Mouse (Mus musculus): ENCODE data around the gene Echdc3. TPM values are rescaled to one million over a fixed set of nuclear protein-coding genes. Genes with fewer than 3 reads are reported as not detected.

Echdc3 gene
- total RNA-seq, 2 experiments from 2014 or later, result 23.5 to 26.2 TPM

DNA sequence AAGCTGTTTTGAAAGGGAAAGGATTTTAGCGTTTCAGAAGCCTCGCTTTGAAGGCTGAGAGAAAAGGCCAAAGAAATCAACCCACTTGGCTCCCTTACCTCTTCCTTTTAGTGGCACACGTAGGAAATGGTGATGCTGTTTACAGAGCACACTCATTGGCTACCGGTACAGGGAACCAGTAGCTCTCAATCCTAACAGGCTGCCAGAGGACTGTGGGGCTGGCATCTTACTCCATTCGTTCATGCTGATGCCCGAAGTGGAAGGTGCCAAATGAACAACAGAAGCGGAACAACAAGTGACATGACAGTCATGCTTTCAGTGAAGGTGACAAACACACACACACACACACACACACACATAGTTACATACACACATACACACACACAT, 14.2 kb upstream of the Echdc3 start:
- intact Hi-C loops (cut with DNase I), result no loop called here
- DNase-seq, result no peak

- intact Hi-C loops (cut with DNase I), result no loop called here
- DNase-seq, result no peak
These were observed 13.7 kb upstream of the Echdc3 start for GRCm38 (mm10) chr2:6226361-6227058.

DNA sequence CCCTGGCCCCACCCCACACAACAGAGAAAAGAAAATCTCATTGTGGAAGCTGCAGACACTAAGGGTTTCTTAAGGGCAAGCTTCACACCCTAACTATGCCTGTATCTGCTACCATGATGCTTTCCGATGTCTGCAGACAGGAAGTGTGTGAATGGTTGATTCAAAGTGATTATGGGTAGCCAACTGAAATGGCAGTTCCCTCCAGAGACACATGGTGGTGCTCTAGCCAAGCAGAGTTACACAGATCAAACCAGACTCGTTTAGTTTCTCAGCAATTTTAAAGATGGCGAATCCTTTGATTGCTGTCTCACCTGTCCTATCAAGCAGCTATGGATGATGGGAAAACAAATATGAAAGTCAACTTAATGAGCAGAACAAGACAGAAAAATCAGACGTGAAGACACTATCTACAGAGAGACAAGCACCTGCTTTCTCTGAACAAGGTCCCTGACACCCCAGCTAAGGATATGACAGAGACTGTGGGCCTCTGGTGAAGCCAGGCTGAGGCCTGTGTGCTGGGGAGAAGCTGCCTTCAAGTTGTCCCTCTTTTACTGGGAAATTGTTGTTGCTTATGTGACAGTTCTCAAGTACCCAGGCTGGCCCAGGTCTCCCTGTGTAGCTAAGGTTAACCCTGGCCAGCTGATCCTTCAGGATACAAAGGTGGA, 7.4 kb upstream of the Echdc3 start:
- peak; percentile 73 to 87 for DNase-seq
- intact Hi-C loops (cut with DNase I), result loop anchor here (1.0 to 2.0 kb wide), 2 partner anchors 27 to 185 kb away; no protein-coding TSS in a partner anchor

- intact Hi-C loops (cut with DNase I), result loop anchor here (2.0 kb wide), 1 partner anchor 110 kb away; the partner anchor contains the start of gene Usp6nl
- no peak for DNase-seq
These were observed 508 bp downstream of the Echdc3 start for GRCm38 (mm10) chr2:6212327-6212723.

DNA sequence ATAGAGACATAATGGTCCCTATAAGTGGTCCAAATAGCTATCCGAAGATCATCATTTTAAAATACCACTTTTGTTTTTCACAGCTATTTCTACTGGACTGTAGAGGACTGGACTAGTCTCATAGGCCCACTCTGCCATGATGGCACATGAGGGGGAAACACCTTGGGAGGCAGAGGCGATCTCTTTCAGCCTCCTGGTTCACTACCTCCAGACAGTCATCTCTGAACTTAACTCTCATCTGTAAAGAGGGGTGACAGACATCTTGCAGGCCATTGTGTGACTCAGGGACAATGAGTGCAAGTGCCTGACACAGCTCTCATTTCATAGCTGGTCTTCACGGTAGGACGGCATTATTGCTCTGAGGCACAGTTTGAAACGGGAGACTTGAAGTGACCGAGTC, 2.0 kb downstream of the Echdc3 start:
- no peak for DNase-seq
- intact Hi-C loops (cut with DNase I), result no loop called here

DNA sequence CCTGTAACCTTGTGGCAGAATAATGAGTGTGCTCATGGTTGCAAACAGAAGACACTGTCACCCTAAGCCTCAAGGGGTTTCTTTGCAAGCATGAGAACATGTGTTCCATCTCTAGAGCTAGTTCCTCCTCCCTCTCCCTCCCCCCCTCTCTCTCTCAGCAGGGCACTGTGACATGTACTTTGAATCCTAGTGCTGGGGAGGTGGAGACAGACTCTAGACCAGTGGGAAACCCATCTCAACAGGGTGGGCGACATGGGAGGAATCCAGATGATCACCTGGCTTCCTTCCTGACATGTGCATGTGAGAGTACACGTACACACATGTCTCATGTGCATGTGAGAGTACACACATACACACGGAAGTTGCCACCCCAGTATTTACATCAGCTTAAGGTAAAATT, 3.1 kb downstream of the Echdc3 start:
- intact Hi-C loops (cut with DNase I), result no loop called here

DNA sequence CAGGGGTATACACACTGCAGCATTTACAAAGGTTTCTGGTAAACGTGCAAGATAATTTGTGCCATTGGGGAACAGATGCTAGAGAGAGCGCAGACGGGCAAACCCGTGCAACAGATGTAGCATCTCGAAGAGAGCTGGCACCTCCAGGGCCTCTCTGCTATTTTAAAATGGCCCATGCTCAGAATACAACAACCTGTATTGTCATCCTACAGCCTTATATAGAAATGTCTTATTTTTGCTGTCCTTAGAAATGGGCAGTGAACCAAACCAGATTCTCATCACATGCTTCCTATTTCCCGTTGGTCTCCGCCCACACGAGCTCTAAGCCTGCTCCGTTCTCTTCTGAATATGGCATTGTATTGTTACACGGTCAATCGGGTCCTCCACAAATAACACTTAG, 3.7 kb downstream of the Echdc3 start:
- DNase-seq, result no peak

More for the DNA sequence above, 3.1 kb downstream of the Echdc3 start:
- DNase-seq, result no peak

DNA sequence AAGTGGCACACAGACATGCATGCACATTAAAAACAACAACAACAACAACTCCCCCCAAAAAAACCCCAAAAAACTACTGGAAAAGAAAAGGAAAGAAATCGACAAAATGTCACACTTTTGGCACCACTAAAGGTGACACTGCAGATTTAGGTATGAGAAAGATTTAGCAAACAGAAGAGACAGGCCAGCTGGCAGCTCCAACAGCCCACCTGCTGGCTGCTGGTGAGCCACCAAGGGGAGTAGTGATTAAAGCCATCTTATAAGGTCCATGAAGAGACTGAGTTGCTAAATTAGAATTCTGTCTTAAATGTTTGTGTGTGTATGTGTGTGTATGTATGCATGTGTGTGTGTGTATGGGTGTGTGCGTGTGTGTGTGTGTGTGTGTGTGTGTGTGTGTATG, 5.1 kb downstream of the Echdc3 start:
- no peak for DNase-seq
- intact Hi-C loops (cut with DNase I), result no loop called here

More for the DNA sequence above, 3.7 kb downstream of the Echdc3 start:
- intact Hi-C loops (cut with DNase I), result no loop called here

DNA sequence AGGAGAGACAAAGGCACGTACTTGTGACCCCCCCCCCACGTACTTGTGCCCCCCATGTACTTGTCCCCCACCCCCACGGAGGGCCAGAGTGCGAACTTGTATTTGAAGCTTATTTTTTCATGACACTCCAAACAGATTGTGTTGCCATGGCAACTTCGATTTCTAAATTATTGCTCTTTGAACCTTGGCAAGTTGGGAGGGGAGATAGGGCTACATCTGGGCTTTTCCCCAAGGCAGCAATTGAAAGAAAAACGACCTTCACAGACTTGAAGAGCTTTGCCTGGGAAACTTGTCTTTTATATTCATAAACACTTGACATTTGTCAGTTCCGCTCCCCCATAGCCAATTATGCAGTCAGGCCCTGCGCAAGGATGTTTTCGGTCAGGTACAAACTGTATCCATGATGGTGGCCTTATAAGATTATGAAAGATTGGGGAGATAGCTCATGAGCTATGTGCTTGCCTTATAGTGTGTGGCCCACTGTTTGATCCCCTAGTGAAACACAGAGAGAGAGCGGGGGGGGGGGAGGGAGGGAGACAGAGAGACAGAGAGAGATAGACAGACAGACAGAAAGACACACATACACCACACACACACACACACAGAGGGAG, 16.4 kb downstream of the Echdc3 start:
- intact Hi-C loops (cut with DNase I), result no loop called here
- no peak for DNase-seq

- DNase-seq, result no peak
- intact Hi-C loops (cut with DNase I), result no loop called here
These were observed 17.2 kb downstream of the Echdc3 start for GRCm38 (mm10) chr2:6195468-6196239.

- no peak for DNase-seq
- intact Hi-C loops (cut with DNase I), result no loop called here
These were observed 18.3 kb downstream of the Echdc3 start for GRCm38 (mm10) chr2:6194497-6194896.

DNA sequence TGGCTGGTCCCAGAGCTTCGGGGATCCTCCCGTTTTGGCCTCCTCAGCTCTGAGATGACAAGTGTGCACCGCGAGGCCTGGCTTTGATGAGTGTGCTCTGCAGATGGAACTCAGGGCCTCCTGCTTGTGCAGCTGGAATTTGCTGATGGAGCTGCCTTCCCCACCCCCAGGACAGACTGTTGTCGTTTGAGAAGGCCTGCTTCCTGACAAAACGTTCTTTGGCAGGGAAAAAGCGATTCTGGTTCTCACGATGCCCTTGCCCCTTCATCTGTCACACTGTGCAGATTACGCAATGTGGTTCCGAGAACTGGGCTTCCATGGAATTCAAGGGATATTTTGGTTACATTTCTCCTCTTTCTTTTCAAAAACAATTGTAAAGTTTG, 19.3 kb downstream of the Echdc3 start:
- intact Hi-C loops (cut with DNase I), result loop anchor here (1.0 to 2.0 kb wide), 2 partner anchors 27 to 212 kb away; no protein-coding TSS in a partner anchor
- no peak for DNase-seq

DNA sequence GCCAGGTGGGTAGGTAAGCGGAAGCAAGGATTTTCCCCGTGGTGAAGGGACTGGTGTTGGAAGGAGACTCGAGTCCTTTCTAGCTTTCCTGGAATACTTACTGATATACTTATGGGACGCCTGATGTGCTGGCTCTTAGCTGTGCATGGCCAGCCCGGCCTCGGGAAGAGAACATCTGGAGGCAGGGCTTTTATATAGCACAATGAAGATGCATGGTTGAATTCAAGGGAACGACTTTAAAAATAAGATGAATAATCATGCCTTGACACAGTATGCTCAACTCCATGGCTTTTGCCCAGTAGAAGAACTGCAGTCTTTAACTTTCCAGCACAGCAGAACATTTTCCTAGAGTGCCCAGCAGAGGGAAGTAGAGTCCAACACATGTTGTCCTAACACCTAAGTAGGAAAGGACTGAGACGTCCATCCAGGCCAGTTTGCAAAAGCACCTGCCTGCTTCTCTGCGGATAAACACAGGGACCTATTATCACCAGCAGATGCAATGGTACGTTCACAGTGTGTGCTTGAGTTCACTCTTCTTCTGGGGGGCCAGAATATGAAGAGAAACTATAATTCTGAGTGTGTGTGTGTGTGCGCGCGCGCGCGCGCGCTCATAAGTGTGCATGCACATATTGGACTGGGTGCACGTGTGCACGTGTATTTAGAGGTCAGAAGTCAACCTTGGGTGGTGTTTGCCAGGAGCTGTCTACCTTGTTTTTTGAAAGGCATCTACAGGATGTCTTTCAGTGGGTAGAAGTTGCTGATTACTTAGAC, 19.8 kb downstream of the Echdc3 start:
- peak; percentile 42 to 55 for DNase-seq
- intact Hi-C loops (cut with DNase I), result loop anchor here (1.0 to 2.0 kb wide), 2 partner anchors 28 to 212 kb away; no protein-coding TSS in a partner anchor

DNA sequence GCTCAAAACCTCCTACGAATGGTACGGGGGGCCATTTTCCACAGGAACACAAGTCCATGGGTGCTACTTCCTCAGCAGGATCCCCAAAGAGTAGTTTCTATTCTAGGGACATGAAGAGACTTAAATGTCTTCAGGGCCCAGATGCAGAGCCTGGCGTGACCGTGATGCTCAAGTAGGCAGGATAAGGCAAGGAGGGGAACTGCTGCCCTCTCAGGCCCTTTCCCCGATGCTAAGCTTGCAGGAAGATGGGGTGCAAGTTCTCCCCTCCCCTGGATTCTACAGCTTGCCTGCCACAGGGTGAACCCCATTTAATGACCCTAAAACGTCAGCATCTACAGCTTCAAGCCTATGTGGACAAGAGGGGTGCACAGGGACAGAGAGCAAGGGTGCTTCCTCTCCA, 22.8 kb downstream of the Echdc3 start:
- intact Hi-C loops (cut with DNase I), result no loop called here
- no peak for DNase-seq

DNA sequence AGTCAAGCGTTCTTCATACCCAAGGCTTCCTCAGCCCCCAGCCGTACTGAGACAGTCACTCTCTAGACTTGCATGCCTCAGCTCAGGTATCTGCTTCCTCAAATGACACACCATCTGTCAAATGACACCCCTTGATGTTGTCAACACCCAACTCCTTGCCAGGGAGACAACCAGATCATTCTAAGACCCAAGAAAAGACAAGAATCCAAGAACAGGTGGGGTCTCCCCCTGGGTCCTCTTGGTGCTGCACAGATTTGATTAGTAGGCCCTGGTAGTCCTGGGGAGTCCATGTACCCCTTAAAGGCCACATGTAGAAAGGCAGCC, 23.2 kb downstream of the Echdc3 start:
- intact Hi-C loops (cut with DNase I), result no loop called here
- DNase-seq, result no peak

DNA sequence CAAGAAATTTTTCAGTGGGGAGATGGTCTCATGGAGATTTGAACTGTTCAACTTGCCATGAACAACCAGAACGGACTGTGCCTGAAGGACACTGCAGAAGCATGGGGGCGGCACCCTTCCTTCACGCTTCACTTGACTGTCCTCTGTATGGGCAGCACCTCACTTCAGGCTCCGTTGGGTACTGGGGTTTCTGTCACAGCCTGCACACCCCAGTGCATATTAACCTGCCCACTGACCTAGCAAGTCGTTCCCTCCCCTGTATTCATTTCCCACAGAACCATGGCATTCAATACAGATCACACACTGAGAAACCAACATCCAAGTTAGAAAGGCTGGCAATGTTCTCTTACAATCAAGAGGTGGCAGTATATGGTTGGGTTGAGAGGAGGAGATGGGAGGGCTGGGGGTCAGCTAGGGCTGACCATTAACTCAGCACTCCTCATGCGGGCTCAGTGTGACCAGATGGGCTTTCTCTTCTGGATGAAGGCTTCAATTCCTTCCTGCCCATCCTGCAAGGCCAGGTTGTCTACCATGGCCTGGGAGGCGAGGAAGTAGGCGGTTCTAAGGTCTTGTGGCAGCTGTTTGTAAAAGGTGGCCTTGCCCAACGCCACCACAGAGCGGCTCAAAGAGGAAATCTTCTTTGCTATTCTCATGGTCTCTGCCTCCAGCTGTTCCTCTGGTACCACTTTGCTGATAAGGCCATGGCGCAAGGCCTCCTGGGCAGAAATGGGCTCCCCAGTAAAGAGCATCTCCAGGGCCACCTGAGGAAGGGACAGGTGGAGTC, 23.8 kb downstream of the Echdc3 start:
- DNase-seq, result no peak
- intact Hi-C loops (cut with DNase I), result no loop called here

DNA sequence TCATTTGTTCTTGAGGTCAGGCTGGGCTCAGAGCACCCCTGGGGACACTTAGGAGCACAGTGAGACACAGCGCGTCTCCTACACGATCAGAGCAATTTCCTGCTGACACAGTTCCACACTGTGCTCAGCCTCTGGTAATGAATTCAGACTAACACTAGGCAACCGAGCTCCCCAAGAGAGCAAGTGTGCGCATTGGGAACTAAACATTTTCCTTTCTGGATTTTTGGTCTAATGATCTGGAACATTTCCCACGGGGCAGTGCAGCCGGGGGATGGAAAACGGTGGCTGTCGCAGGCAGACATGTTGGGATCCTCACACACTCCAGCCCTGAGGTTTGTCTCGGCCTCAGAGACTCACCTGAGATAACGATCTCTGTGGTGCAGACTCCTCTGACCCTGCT, 25.4 kb downstream of the Echdc3 start:
- intact Hi-C loops (cut with DNase I), result no loop called here
- DNase-seq, result no peak

DNA sequence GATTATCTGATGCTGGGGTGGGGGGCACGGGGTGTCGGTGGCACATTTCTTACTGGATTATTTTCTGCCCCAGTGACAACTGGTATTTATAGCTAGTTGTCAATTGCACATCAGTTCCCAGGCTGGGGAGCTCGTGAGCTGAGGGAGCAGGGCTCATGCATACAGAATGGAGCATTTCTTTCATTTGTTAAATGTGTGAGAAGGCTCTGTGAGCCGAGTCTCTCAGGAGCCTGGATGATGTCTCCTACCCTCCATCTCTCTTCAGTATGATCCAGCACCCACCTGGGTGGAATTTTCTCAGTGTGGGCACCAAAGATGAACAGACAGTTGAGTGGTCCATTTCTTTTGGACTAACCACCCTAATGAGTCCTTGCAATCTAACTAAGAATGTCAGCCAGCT, 25.9 kb downstream of the Echdc3 start:
- DNase-seq, result no peak
- intact Hi-C loops (cut with DNase I), result no loop called here

- intact Hi-C loops (cut with DNase I), result no loop called here
- DNase-seq, result no peak
These were observed 33.1 kb downstream of the Echdc3 start for GRCm38 (mm10) chr2:6179749-6180117.
